Mouse (Mus musculus): ENCODE data around the gene Gm10300. TPM values are rescaled to one million over a fixed set of nuclear protein-coding genes. Genes with fewer than 3 reads are reported as not detected.

Gm10300 gene
- polyA plus RNA-seq, 1 experiment from 2014 or later, result not detected

DNA sequence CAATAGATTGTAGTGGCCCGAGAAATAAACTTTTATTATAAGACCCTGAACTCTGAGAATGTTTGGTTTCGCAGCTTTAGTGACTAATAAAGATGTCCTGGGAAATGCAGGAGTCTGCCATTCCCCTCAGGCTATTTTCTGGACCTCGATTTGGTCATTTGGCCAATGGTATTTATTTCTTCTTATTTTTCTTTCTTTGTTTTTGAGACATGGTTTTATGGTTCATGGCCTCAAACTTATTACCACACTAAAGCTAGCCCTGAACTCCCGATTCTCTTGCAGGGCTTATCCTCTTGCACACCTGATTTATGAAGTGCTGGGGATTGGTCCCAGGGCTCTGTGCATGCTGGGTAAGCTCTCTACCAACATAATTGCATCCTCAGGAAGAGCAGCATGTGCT, 41.8 kb downstream of the Gm10300 start:
- no peak for ATAC-seq (ENCODE audit: low FRiP score, low TSS enrichment)
- no peak for TF ChIP-seq CTCF (IDR thresholded peaks at IDR 0.05; ENCODE audit: low read depth)
- no peak for TF ChIP-seq EP300 (optimal IDR thresholded peaks at IDR 0.05)

DNA sequence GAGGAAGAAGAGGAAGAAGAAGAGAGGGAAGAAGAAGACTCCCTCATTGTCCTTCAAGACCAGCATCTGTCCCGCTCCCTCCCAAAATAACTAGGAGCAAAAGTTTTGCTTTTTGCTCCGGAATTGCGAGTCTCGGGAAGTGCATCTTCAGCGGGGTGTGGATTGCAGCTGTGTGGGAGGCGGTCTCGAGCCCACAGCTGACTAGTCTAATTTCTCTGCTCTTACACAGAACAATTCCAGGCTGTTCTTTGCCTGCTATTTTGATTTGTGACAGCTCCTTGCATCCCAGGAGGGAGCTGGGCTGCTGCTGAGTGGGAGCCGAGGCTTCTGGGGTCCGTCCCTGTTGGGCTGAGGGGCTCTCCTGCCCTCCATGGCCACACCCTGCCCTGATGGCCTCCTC, 45.1 kb downstream of the Gm10300 start:
- Histone ChIP-seq H3K4me1 (replicated peaks; ENCODE audit: control insufficient read depth, insufficient read depth) (no peaks in the 10 kb centered on the region), H3K27ac (replicated peaks) (no peak overlapping the region), H3K9ac (ENCODE audit: low read length) (no peak overlapping the region), H3K4me3 (ENCODE audit: low read depth, low read length) (no peak overlapping the region), H3K9me3 (ENCODE audit: control insufficient read depth, low read length) (no peaks in the 10 kb centered on the region), H3K36me3 (ENCODE audit: control insufficient read depth, insufficient read depth, low read length) (no peaks in the 10 kb centered on the region), H3K27me3 (ENCODE audit: control insufficient read depth, insufficient read depth, low read length) (no peaks in the 10 kb centered on the region), H3K4me2 (replicated peaks; ENCODE audit: low read depth) (no peak overlapping the region)
- 61% methylated on average over 9 of the region's 9 CpGs for WGBS
- no peak for TF ChIP-seq EP300 (optimal IDR thresholded peaks at IDR 0.05)
- TF ChIP-seq CTCF (IDR thresholded peaks at IDR 0.05; ENCODE audit: low read depth), result no peak
- DNase-seq (ENCODE audit: low spot score), result no peak
- no peak for ATAC-seq (ENCODE audit: low FRiP score, low TSS enrichment)

More for the DNA sequence above, 41.8 kb downstream of the Gm10300 start:
- H3K9ac ChIP-seq (ENCODE audit: low read length), result no peak overlapping the region
- no peak overlapping the region for H3K4me3 ChIP-seq (ENCODE audit: low read depth, low read length)
- no peak for DNase-seq (ENCODE audit: low spot score)
- no peak overlapping the region for H3K4me2 ChIP-seq (replicated peaks; ENCODE audit: low read depth)
- no peaks in the 10 kb centered on the region for H3K27me3 ChIP-seq (ENCODE audit: control insufficient read depth, insufficient read depth, low read length)
- H3K27ac ChIP-seq (replicated peaks), result no peak overlapping the region
- no peaks in the 10 kb centered on the region for H3K4me1 ChIP-seq (replicated peaks; ENCODE audit: control insufficient read depth, insufficient read depth)
- no peaks in the 10 kb centered on the region for H3K36me3 ChIP-seq (ENCODE audit: control insufficient read depth, insufficient read depth, low read length)
- 76% methylated on average over 4 of the region's 4 CpGs for WGBS
- no peaks in the 10 kb centered on the region for H3K9me3 ChIP-seq (ENCODE audit: control insufficient read depth, low read length)

DNA sequence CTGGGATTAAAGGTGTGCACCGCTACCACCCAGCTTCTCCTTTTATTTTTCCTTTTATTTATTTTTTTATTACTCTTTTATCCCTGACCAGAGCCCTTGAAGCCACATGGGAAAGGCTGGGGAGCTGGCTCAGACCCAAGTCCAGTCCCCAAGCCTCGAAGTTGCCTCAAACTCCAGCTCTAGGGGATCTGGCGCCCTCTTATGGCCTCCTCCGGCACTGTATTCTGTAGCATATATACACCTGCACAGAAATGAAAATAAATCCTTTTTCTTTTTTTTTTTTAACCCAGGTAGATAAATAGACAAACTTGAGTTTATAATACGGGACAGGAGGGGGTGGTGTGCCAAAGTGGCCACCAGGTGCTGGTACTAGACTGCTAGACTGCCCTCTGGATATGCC, 47.2 kb downstream of the Gm10300 start:
- DNase-seq (ENCODE audit: low spot score), result no peak
- no peak overlapping the region for H3K27ac ChIP-seq (replicated peaks)
- H3K4me2 ChIP-seq (replicated peaks; ENCODE audit: low read depth), result no peak overlapping the region
- 78% methylated on average over 5 of the region's 5 CpGs for WGBS
- H3K4me3 ChIP-seq (ENCODE audit: low read depth, low read length), result no peak overlapping the region
- TF ChIP-seq CTCF (IDR thresholded peaks at IDR 0.05; ENCODE audit: low read depth), result peak; percentile 48
- no peak for TF ChIP-seq EP300 (optimal IDR thresholded peaks at IDR 0.05)
- ATAC-seq (ENCODE audit: low FRiP score, low TSS enrichment), result no peak
- H3K9me3 ChIP-seq (ENCODE audit: control insufficient read depth, low read length), result no peaks in the 10 kb centered on the region
- no peaks in the 10 kb centered on the region for H3K36me3 ChIP-seq (ENCODE audit: control insufficient read depth, insufficient read depth, low read length)
- H3K4me1 ChIP-seq (replicated peaks; ENCODE audit: control insufficient read depth, insufficient read depth), result no peaks in the 10 kb centered on the region
- no peak overlapping the region for H3K9ac ChIP-seq (ENCODE audit: low read length)
- H3K27me3 ChIP-seq (ENCODE audit: control insufficient read depth, insufficient read depth, low read length), result no peaks in the 10 kb centered on the region

DNA sequence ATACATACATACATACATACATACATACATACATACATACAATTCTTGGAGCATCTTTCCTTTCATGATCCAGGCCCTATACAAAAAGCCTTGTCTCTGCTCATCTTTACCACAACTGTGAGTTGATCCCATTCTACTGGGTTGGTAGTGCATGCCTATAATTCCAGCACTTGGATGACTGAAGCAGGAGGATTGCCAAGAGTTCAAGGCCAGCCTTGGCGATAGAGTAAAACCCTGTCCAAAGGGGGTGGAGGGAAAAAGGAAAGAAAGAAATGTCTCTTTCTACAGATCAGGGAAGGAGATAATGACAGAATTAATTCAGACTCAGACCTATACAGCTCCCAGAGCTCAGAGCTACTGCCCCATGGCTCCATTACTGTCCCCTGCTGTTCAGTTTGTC, 48.7 kb downstream of the Gm10300 start:
- Histone ChIP-seq H3K4me3 (ENCODE audit: low read depth, low read length) (no peak overlapping the region), H3K9me3 (ENCODE audit: control insufficient read depth, low read length) (no peaks in the 10 kb centered on the region), H3K9ac (ENCODE audit: low read length) (no peak overlapping the region), H3K4me2 (replicated peaks; ENCODE audit: low read depth) (no peak overlapping the region), H3K27me3 (ENCODE audit: control insufficient read depth, insufficient read depth, low read length) (no peaks in the 10 kb centered on the region), H3K27ac (replicated peaks) (no peak overlapping the region), H3K4me1 (replicated peaks; ENCODE audit: control insufficient read depth, insufficient read depth) (no peaks in the 10 kb centered on the region), H3K36me3 (ENCODE audit: control insufficient read depth, insufficient read depth, low read length) (no peaks in the 10 kb centered on the region)
- DNase-seq (ENCODE audit: low spot score), result no peak
- TF ChIP-seq CTCF (IDR thresholded peaks at IDR 0.05; ENCODE audit: low read depth), result no peak
- 68% methylated on average over 1 of the region's 1 CpGs for WGBS
- no peak for ATAC-seq (ENCODE audit: low FRiP score, low TSS enrichment)

Other genes starting within 250 kb of the Gm10300 start
- gene Ptpru, start 236.4 kb upstream of the Gm10300 start, polyA plus RNA-seq (2015; fragmentation: Nextera tagmentation; extraction: Ambion mirVana), result 3.1 and 3.9 TPM in 2 replicates
- 47.2 and 48.6 TPM in 2 replicates for gene Mecr, start 231.2 kb upstream of the Gm10300 start, polyA plus RNA-seq (2015; fragmentation: Nextera tagmentation; extraction: Ambion mirVana)
- 36.5 and 38.3 TPM in 2 replicates for gene Srsf4, start 201.1 kb upstream of the Gm10300 start, polyA plus RNA-seq (2015; fragmentation: Nextera tagmentation; extraction: Ambion mirVana)
- gene Tmem200b, start 152.9 kb upstream of the Gm10300 start, polyA plus RNA-seq (2015; fragmentation: Nextera tagmentation; extraction: Ambion mirVana), result 1.8 and 3.2 TPM in 2 replicates
- 24.3 and 26.7 TPM in 2 replicates for gene Epb41, start 624 bp downstream of the Gm10300 start, polyA plus RNA-seq (2015; fragmentation: Nextera tagmentation; extraction: Ambion mirVana)
- 0.04 and 0.11 TPM in 2 replicates for gene Oprd1, start 69.8 kb downstream of the Gm10300 start, polyA plus RNA-seq (2015; fragmentation: Nextera tagmentation; extraction: Ambion mirVana)
- 52.6 and 53.8 TPM in 2 replicates for gene Ythdf2, start 137.6 kb downstream of the Gm10300 start, polyA plus RNA-seq (2015; fragmentation: Nextera tagmentation; extraction: Ambion mirVana)
- 11.2 and 11.4 TPM in 2 replicates for gene Gmeb1, start 186.9 kb downstream of the Gm10300 start, polyA plus RNA-seq (2015; fragmentation: Nextera tagmentation; extraction: Ambion mirVana)
- 23.9 and 24.0 TPM in 2 replicates for gene Taf12, start 199.7 kb downstream of the Gm10300 start, polyA plus RNA-seq (2015; fragmentation: Nextera tagmentation; extraction: Ambion mirVana)
- 2.3 and 2.6 TPM in 2 replicates for gene Rab42, start 228.7 kb downstream of the Gm10300 start, polyA plus RNA-seq (2015; fragmentation: Nextera tagmentation; extraction: Ambion mirVana)

All from stomach, postnatal 0 days (tissue).